Mouse (Mus musculus): ENCODE measurements around the gene A930018P22Rik.
A peak's percentile ranks its signal among the peaks of the same experiment; 100 is the strongest.
"Not testable (repeated sequence)": the region's sequence is repeated elsewhere in the genome, so short reads cannot be mapped to it uniquely, and the experiment has no call there.

A930018P22Rik gene

DNA sequence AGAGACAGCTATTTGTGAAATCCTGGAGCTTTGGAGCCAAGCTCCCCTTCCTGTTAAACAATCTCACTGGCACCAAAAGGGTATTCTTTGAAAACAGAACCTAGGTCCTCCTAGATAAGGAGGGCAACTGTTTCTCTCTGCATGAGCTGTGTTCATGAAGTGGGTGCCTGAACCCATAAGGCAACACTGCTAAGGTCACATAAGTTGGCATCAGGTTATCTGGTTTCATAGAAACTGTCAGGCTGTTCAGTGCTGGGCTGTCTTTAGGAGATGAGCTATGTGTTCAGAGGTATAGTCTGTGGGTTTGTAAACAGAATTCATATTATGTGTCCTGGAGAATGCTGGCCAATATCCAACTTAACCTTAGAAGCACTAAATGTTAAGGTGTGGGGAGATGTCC, 5.4 kb upstream of the A930018P22Rik start:
- ATAC-seq (ENCODE audit: insufficient number of reproducible peaks, low FRiP score, low TSS enrichment), result not testable (repeated sequence)

DNA sequence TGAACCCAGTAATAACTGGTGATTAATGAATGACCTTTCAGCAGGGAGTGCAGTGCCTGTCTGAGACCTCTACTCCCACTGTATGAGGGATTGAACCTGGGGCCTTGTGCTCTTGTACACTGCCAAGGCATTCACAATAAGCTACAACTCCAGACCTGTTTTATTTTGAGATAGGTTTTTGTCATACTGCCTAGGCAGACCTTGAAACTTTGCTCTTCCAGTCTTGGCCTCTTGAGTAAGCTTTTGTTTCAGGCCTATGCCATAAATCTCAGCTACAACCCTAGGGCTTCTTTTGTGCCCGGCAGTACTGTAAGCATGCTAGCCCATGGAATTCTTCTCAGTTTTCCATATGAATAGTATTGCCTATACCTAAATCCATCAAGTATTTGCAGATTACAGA, 3.5 kb upstream of the A930018P22Rik start:
- no peak for ATAC-seq (ENCODE audit: insufficient number of reproducible peaks, low FRiP score, low TSS enrichment)

DNA sequence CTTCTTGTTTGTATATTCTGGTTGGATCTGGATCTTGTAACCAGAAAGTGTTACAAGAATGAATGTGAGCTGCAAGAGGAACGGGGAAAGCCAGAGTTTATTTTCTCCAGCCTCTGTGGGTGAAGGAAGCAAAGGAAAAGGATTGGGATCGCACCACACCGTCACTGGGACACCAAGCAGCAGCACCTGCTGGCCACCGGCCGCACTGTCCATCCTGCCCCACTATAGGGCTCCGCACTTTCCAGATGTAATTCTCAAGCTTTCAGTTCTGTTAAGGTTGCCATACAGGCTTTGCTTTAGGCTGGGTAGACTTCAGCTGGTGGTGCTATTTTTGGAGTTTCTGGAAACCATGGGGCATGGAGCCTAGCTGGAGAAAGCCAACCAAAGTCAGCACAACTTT, 2.3 kb upstream of the A930018P22Rik start:
- no peak for ATAC-seq (ENCODE audit: insufficient number of reproducible peaks, low FRiP score, low TSS enrichment)

DNA sequence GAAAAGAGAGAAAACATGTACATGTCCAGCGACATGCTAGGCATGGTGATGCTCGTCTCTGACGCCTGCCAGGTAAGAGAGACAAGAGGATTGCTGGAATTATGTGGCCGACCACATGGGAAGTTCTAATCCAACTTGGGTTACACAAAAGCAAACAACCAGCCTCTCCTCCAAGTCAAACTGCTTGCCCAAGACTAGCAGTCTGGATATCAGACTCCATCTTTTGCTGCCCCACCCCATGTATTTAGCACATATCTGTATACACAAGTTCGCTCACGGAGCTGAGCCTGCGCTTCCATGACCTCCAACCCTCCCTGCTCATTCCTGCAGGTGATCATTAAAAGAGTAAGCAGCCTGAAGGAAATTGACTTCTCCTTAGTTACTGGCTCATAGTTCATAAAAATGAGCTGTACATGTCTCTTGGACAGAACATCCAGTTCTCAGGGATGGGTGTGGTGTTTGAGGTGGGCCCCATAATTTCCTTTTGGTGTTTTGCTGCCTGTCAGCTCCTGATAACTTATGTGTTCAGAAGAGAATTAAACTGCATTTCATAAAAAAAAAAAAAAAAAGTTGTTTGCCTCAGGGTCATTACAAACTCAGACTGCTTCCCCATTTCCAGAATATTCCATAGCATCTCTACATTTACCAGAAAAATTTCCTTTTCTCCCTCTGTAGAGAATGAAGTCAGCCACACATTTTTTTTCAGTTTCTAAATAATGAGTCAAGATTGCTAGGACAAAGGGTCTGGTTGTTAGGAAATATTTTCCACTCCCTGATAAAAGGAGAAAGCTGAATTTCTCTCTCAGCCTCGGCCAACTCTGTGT, 676 bp upstream of the A930018P22Rik start:
- no peak for ATAC-seq (ENCODE audit: insufficient number of reproducible peaks, low FRiP score, low TSS enrichment)

DNA sequence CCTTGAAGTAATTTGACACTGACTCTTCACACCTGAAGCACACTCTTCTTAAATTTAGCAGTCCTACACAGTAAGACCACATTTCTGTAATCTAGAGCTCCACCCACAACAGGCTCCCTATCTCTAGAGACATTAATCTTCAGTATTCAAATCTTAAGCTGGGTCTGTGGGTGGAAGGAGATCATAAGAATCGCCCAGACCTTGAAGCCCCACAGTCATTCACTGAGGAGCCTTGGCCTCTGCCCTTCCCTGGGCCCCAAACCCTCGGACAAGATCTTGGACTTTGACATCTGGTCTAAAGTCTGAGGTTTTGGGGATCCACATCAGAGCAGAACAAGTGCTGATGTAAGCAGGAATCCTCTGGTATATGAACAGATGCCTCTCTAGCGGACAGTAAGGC, 971 bp downstream of the A930018P22Rik start:
- ATAC-seq (ENCODE audit: insufficient number of reproducible peaks, low FRiP score, low TSS enrichment), result no peak

DNA sequence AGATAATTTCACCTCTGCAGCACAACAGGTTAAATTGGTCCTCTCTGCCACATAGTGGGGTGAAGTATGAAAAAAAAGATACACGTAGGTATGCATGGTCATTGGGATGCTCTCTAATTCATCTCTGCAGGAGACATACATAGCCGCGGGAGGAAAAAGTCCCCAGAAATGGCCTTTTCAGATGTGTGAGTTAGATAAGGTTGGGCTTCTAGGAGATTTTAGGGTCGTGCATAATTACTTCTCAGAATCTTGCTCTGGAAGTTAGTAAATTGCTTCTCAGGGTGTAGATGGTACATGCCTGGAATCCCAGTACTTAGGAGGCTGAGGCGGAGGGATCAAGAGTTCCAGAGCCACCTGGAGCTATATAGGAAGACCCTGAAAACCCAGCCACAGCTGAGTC, 1.5 kb downstream of the A930018P22Rik start:
- ATAC-seq (ENCODE audit: insufficient number of reproducible peaks, low FRiP score, low TSS enrichment), result no peak

DNA sequence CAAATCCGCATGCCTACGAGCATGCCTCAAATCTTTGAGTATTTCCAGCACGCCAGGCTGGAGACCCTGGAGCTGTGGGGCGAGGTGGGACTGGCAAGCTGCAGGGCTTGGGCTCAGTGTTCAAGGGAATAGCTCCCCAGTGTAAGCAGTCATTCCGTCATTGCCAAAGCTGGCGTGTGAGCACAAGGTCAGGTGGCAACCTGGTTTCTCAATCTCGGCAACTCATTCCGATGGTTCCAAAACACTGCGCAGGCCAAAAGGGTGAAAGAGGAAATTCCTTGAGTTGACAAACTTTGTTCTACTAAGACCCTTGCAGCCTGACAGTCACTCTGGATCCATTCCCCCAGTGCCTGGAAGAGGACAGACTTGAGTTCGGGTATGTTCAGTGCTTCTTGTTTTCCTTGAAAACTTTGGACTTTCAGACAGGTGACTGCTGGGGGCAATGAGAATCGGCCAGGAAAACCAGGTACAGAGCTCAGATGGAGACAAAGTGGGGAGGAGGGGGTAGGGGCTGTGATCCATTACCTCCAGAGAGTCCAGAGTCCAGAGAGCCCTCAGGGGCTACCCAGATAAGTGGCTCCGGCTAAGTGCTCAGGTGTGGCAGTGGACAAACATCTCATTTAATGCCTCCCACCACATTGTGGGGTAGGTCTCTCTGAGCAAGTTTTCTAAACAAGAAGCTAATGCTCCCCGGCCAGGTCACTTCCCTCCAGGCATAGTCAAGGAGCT, 6.4 kb downstream of the A930018P22Rik start:
- ATAC-seq (ENCODE audit: insufficient number of reproducible peaks, low FRiP score, low TSS enrichment), result no peak

DNA sequence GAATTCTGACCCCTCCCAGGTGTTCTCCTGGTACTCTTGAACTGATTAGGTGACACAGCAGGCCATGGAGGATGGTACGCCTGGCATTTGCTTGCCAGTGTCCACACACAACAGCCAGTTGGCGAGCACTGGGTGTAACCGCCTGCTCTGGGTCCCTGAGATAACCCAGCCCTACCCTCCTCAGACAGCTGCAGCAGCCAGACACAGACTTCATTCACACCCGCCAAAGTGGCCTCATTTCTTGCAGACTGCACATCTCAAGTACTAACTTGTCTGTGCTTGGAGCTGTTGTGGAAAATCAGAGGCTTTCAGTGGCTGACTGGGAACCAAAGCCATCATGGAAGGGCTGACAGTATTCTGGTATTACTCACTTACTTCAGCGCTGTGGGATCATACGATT, 7.6 kb downstream of the A930018P22Rik start:
- ATAC-seq (ENCODE audit: insufficient number of reproducible peaks, low FRiP score, low TSS enrichment), result no peak

DNA sequence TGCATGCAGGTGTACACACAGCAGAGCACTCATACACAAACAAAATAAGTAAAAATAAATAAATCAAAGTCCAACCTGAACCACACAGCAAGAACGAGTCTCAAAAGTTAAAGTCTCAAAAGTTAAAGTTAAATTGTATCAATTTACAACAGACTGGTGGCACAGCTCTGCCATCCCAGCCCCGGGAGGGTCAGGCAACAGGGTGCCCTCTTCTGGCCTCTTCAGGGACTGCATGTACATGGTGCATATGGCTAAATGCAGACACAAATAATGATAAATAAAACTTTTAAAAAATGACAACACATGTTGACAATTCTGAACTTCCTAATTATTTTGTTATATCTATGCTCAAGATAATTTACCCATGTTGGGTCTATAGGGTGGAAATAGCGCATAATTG, 8.4 kb downstream of the A930018P22Rik start:
- ATAC-seq (ENCODE audit: insufficient number of reproducible peaks, low FRiP score, low TSS enrichment), result no peak

DNA sequence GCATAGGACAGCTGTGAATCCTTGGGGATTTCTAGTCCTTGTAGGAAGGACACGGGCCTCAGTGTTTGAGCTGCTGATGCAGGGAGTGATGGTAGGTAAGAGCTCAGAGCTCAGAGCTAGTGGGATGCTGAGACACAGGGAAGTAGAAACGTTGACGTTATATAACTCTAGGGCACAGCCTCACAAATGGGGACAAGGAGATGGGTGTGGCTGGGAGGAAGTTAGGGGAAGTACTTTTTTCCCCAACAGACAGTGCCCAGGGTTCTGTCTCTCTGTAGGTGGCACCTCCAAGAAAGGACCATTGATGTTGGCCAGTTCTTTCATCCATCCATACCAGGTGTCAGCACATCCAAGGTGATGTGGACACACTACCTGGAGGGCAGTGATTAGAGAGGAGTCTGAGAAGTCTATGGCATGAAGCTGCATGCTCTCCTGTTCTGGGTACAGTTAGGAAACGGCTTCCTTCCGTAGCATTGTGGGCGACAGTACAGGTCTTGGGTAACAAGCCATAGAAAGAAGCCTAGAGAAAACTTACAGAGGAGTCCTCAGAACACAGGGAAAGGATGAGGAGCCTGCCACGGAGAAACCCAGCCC, 9.8 kb downstream of the A930018P22Rik start:
- ATAC-seq (ENCODE audit: insufficient number of reproducible peaks, low FRiP score, low TSS enrichment), result no peak

DNA sequence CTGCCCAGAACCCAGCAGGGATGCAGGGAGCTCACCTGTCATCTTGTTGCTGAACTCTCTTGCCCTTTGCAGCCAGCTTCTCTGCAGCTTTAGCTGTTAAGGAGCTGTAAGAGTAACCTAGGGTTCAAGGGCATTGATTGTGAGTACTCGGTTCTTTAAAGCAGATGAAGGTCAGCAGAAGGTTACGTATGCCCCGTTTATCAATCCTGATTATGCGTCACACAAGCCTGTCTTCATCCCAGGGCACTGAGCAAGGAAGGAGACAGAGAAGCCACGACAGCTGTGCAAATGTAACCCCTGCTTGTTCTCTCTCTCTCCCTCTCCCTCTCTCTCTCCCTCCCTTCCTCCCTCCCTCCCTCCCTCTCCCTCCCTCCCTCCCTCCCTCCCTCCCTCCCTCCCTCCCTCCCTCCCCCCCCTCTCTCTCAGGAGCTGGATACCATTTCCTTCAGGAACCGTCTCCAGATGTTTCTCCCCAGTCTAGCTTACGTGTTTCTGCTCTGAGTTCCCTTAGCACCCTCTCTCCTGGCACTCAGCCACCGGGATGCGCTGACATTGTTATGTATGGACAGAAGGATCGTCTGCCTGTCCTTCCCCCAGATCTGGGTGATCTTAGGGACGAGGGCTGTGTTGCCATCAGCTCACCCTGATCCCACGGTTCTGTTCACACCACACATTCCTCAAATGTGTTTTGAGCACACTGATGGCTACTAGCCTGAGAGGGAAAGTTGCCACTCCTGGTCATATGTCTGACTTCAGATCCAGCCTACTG, 10.7 kb downstream of the A930018P22Rik start:
- no peak for ATAC-seq (ENCODE audit: insufficient number of reproducible peaks, low FRiP score, low TSS enrichment)

DNA sequence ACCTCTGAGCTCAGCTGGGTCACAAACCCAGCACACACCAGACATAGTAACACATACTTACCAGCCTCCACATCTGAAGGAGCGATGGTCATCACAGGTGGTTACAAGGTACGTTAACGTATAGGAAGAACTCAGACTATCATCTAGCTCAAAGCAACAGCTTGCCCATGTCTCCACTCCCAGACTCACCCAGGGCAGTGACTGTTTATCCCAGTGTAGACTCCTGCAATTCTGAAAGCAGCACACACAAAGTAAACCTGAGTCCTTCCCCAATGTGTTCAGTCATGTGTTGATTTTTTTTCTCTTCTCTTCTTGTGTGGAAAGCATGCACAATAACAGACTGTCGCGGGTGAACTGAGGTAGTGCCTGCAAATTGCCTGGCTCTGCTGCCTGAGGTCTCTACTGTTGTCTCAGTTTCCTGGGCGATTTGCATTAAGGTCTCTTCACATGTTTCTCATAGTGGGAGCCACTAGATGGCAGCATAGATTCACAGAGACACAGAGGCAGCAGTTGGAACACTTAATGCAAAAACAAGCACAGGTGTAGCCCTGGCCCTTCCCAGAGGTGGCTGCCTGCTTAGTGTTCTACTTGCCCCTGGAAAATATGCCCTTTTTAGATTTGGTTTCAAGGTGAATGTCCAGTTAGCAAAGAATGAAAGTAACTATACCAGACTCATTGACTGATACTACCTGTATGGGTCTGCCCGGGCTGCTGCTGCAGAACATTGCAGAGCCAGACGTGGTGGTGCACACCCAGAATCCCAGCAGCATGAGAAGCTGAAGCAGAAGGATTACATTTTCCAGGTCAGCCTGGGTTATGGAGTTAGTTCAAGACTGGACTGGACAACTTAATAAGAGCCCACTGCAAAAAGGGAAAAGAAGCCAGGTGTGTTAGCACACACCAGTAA, 11.8 kb downstream of the A930018P22Rik start:
- peak; percentile 85 for ATAC-seq (ENCODE audit: insufficient number of reproducible peaks, low FRiP score, low TSS enrichment)

DNA sequence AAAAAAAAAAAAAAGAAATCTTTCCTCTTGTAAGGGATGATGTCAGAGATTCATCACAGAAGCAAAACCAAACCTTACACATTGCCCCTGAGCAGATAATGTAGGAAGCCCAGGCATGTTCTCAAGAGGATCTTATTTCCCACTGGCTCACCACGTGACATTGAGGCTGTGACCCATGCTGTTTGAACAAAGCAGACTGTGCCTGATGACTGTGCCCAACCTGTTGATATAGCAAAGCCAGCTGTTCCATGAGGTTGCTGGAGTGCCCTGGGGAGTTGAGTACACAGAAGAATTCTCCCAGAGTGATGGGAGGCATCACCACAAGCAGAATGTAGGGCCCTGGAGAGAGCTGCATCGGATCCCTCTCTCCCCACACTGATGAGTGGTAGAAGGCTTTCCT, 13.4 kb downstream of the A930018P22Rik start:
- ATAC-seq (ENCODE audit: insufficient number of reproducible peaks, low FRiP score, low TSS enrichment), result no peak

DNA sequence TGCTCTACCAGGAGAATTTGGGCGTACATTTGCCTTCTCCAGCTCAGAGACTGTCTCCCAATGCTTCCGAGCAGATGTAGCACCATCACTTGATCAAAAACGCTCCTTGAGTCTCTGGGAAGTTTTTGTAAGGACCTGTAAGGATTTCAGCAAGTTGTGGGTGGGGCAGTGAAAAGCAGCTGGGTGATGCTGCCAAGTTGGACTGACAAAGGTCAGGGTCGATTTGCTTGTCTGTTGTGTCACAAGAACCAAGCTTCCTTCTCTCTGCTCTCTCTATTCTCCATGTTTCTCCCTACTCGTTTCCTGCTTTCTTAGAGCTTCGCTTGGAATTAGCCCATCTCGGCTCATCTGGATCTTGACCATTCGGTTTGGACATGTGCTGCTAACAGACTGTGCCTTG, 19.6 kb downstream of the A930018P22Rik start:
- ATAC-seq (ENCODE audit: insufficient number of reproducible peaks, low FRiP score, low TSS enrichment), result no peak

DNA sequence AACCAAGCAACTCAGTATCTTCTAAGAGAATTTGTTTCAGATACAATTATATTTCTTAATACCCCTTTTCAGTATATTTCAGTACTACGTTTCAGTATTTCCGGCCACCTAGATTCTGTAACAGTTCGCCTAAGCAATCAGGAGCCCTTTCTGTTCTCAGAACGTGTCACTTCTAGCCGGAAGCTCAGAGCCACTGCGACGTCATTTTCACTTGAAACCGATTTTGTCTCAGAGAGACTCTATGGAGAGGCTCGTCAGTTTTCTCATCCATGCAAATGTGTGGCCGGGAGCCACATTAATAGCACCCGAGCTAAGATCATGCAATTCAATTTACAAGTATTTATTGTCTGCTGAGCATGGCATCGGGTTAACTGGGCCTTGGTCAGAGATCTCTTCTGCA, 21.4 kb downstream of the A930018P22Rik start:
- no peak for ATAC-seq (ENCODE audit: insufficient number of reproducible peaks, low FRiP score, low TSS enrichment)

DNA sequence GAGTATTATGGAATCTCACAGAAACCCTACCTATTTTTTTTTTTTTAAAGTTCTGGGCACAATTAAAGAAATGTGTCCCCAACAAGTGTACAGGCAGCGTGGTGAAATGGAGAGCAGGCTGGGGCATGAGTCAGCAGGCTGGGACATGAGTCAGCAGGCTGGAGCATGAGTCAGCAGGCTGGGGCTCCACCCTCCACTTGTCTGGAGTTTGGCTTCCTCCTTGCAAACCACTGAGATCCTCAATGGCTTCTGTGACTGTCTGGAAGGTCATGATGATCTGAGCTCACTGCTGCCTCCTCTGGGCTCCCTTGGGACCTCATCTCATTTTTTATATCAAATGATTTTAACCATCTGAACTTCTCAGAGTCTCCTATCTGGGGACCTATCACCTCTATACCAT, 23.4 kb downstream of the A930018P22Rik start:
- no peak for ATAC-seq (ENCODE audit: insufficient number of reproducible peaks, low FRiP score, low TSS enrichment)

DNA sequence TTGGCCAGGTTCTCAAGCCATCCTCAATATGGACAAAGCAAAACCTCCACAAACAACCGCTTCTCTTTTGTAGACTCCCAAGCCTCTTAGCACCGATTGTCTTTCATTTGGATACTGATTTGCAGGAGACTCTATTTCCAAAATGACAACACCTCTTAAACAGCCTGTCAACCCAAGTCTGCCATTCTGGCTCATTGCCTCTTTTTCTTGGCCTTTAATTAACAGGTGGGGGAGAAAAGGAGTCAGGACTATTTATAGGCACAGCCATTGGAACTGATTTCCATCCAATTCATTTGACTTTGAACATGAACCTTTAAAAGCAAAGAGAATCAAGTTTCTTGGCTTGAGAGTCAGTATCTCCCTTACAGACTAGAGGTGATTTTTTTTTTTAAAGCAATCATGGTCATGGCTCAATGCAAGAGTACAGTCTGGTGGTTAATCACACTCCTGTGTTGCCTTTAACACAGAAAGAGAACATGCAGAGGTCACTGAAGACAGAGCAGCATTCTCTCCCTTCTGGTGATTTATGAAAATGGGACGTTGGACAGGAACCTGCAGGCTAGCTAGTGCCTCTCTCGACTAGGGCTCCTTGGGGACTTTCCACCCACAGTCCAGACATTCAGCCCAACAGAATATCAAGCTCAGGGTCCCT, 25.5 kb downstream of the A930018P22Rik start:
- no peak for ATAC-seq (ENCODE audit: insufficient number of reproducible peaks, low FRiP score, low TSS enrichment)

DNA sequence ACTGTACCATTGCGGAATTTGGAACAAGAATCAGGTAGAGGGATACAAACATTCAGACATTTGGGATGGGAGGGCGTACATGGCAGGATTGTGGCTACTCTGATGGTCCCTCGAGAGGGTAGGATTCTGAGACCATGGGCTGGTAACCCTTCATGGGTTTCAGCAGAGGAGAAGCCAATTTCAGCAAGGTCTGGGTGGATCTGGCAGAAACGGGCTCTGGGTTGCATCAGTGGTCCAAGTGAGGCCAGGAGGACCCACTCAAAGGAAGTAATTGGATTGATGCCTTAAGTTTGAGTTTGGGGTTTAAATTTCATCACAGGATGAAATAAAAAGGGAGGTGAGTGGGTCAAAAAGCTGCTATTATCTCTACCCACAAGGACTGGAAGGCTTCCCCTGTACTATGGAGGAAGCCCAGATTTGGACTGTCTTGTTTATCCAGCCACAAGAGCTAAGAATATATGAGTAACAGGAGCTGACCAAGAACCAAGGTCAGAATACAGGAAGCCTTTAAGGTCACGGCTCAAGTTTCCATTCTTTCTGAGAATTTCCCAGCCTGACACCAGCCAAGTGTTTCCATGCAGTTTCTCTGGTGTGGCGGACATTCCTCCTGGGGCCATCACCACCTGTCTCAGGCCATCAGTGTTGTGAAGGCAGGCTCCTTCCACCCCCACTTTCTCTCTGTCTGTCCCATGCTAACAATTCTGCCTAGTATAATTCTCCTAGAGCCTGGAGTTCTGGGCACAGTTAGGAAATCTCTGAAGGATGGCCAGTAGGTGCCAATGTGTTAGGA, 28.2 kb downstream of the A930018P22Rik start:
- no peak for ATAC-seq (ENCODE audit: insufficient number of reproducible peaks, low FRiP score, low TSS enrichment)
